Mouse (Mus musculus): ENCODE data around the gene Aldh1l2. TPM values are rescaled to one million over a fixed set of nuclear protein-coding genes. Genes with fewer than 3 reads are reported as not detected.

The Aldh1l2 gene
- polyA plus RNA-seq, 1 experiment from 2014 or later, result 12.8 TPM

Other genes starting within 250 kb of the Aldh1l2 start
- gene Slc41a2, start 196.3 kb downstream of the Aldh1l2 start, polyA plus RNA-seq (2016; fragmentation: Nextera tagmentation; extraction: Ambion mirVana), result 1.5 and 2.6 TPM in 2 replicates
- gene D10Wsu102e, start 173.9 kb downstream of the Aldh1l2 start, polyA plus RNA-seq (2016; fragmentation: Nextera tagmentation; extraction: Ambion mirVana), result 0.93 and 1.00 TPM in 2 replicates
- 36.8 and 41.0 TPM in 2 replicates for gene Washc4, start 9.6 kb upstream of the Aldh1l2 start, polyA plus RNA-seq (2016; fragmentation: Nextera tagmentation; extraction: Ambion mirVana)
- 45.1 and 54.3 TPM in 2 replicates for gene Appl2, start 114.6 kb upstream of the Aldh1l2 start, polyA plus RNA-seq (2016; fragmentation: Nextera tagmentation; extraction: Ambion mirVana)
- gene 1500009L16Rik, start 188.7 kb upstream of the Aldh1l2 start, polyA plus RNA-seq (2016; fragmentation: Nextera tagmentation; extraction: Ambion mirVana), result 34.4 and 34.9 TPM in 2 replicates